Mouse (Mus musculus) midbrain, embryonic 12.5 days (tissue): Measurements from ENCODE around the gene Tpte. TPM values are rescaled to one million over a fixed set of nuclear protein-coding genes. Genes with fewer than 3 reads are reported as not detected.
"Not testable (repeated sequence)": the region's sequence is repeated elsewhere in the genome, so short reads cannot be mapped to it uniquely, and the experiment has no call there.

Experiments used
- ATAC-seq: fragments of 200-750 bp; cut with Nextera tagmentation; 2 replicates; pipeline ENCODE4 v1.8.0; 2017; ENCODE audit warnings: low read depth, moderate TSS enrichment, moderate library complexity; ENCODE audit not compliant: low FRiP score
- H3K27ac ChIP-seq: fragments of 300-500 bp; sonication (generic); replicated peaks from 2 replicates; pipeline ENCODE4 v1.5.1; 2016; ENCODE audit warnings: mild to moderate bottlenecking
- H3K27me3 ChIP-seq: fragments of 300-500 bp; sonication (generic); 2 replicates; pipeline ENCODE4 v1.6.1; 2016; ENCODE audit warnings: mild to moderate bottlenecking
- H3K36me3 ChIP-seq: fragments of 300-500 bp; sonication (generic); 2 replicates; pipeline ENCODE4 v1.6.1; 2016
- H3K4me1 ChIP-seq: fragments of 300-500 bp; sonication (generic); 2 replicates; pipeline ENCODE4 v1.6.1; 2016
- H3K4me2 ChIP-seq: fragments of 300-500 bp; sonication (generic); replicated peaks from 2 replicates; pipeline ENCODE4 v1.6.1; 2016; ENCODE audit warnings: mild to moderate bottlenecking, moderate library complexity
- H3K4me3 ChIP-seq: fragments of 300-500 bp; sonication (generic); 2 replicates; pipeline ENCODE4 v1.5.1; 2016; ENCODE audit warnings: mild to moderate bottlenecking
- H3K9ac ChIP-seq: fragments of 300-500 bp; sonication (generic); replicated peaks from 2 replicates; pipeline ENCODE4 v1.6.1; 2016; ENCODE audit warnings: mild to moderate bottlenecking, moderate library complexity
- H3K9me3 ChIP-seq: fragments of 300-500 bp; sonication (generic); 2 replicates; pipeline ENCODE4 v1.6.1; 2016; ENCODE audit warnings: mild to moderate bottlenecking
- WGBS: fragments of 180-500 bp; shearing (Covaris S2); methylation state at CpG from one replicate; pipeline ENCODE4 v1.1.7; 2016; 5-methylcytosine and 5-hydroxymethylcytosine counted together
- polyA plus RNA-seq: library from polyadenylated mRNA; unstranded; fragments of >200 nt; fragmentation: Nextera tagmentation; extraction: Ambion mirVana; gene quantifications from 2 replicates; pipeline ENCODE4 v1.2.1, GENCODE M21; 2016

Gene Tpte
- polyA plus RNA-seq, 1 experiment from 2014 or later = not detected

- Histone ChIP-seq H3K4me2 (no peak overlapping the region), H3K27me3 (no peaks in the 10 kb centered on the region), H3K4me3 (no peak overlapping the region), H3K9me3 (no peaks in the 10 kb centered on the region), H3K36me3 (no peaks in the 10 kb centered on the region), H3K27ac (no peak overlapping the region), H3K9ac (no peak overlapping the region), H3K4me1 (no peaks in the 10 kb centered on the region)
- no peak for ATAC-seq
- WGBS = 97% methylated on average over 3 of the region's 3 CpGs
These were observed 16.4 kb upstream of the Tpte start for GRCm38 (mm10) chr8:22266809-22267208.

- no peak overlapping the region for H3K27ac ChIP-seq
- no peak overlapping the region for H3K4me3 ChIP-seq
- no peak for ATAC-seq
- H3K4me1 ChIP-seq = no peaks in the 10 kb centered on the region
- no peak overlapping the region for H3K4me2 ChIP-seq
- no peak overlapping the region for H3K9ac ChIP-seq
- WGBS = 85% methylated on average over 3 of the region's 3 CpGs
- H3K9me3 ChIP-seq = no peaks in the 10 kb centered on the region
- H3K27me3 ChIP-seq = no peaks in the 10 kb centered on the region
- H3K36me3 ChIP-seq = no peaks in the 10 kb centered on the region
These were observed 10.1 kb upstream of the Tpte start for GRCm38 (mm10) chr8:22273142-22273541.

DNA sequence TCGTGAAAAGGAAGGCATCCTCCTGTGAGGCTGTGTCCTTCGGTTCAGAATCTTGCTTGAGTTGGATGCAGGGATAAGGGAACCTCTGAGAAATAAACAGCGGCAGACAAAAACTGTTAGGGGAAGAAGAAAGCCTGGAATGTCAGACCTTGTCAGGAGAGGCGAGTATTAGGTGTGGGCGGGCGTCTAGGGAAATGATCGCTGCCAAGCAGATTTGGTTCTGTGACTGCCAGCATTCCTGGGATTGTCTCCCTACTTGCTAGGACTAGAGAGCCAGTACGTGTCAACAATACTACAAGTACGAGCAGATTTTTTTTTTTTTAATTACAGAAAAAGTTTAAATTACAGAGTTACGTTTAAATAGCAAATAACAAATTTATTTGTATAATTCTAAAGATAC, 8.6 kb upstream of the Tpte start:
- no peak overlapping the region for H3K27ac ChIP-seq
- 78% methylated on average over 10 of the region's 10 CpGs for WGBS
- no peak overlapping the region for H3K4me2 ChIP-seq
- no peaks in the 10 kb centered on the region for H3K4me1 ChIP-seq
- no peaks in the 10 kb centered on the region for H3K9me3 ChIP-seq
- H3K27me3 ChIP-seq = no peaks in the 10 kb centered on the region
- ATAC-seq = no peak
- no peak overlapping the region for H3K9ac ChIP-seq
- H3K36me3 ChIP-seq = no peaks in the 10 kb centered on the region
- H3K4me3 ChIP-seq = no peak overlapping the region

GRCm38 (mm10) chr8:22302326-22302725, 19.1 kb downstream of the Tpte start:
- Histone ChIP-seq H3K27ac (no peak overlapping the region), H3K36me3 (no peaks in the 10 kb centered on the region), H3K4me1 (peaks cover 7% of the 10 kb centered on the region; the same call in 1 of the 2 replicates), H3K9me3 (no peaks in the 10 kb centered on the region), H3K4me2 (no peak overlapping the region), H3K9ac (no peak overlapping the region), H3K4me3 (no peak overlapping the region), H3K27me3 (no peaks in the 10 kb centered on the region)
- WGBS = 46% methylated on average over 2 of the region's 2 CpGs
- ATAC-seq = no peak

GRCm38 (mm10) chr8:22302896-22303306, 19.7 kb downstream of the Tpte start:
- Histone ChIP-seq H3K9me3 (no peaks in the 10 kb centered on the region), H3K36me3 (no peaks in the 10 kb centered on the region), H3K27me3 (no peaks in the 10 kb centered on the region), H3K4me1 (peaks cover 7% of the 10 kb centered on the region; the same call in 1 of the 2 replicates), H3K9ac (no peak overlapping the region), H3K4me2 (peak overlapping the region; percentile 41), H3K27ac (no peak overlapping the region; the same call in 1 of the 2 replicates), H3K4me3 (peak overlapping the region; percentile 9; the same call in 1 of the 2 replicates)
- 11% methylated on average over 7 of the region's 7 CpGs for WGBS
- peak; percentile 85 for ATAC-seq

GRCm38 (mm10) chr8:22304045-22304444, 20.8 kb downstream of the Tpte start:
- not testable (repeated sequence) for H3K9ac ChIP-seq, H3K4me2 ChIP-seq
- 92% methylated on average over 9 of the region's 9 CpGs for WGBS

GRCm38 (mm10) chr8:22306999-22307398, 23.8 kb downstream of the Tpte start:
- WGBS = 83% methylated on average over 10 of the region's 10 CpGs
- H3K9me3 ChIP-seq = no peaks in the 10 kb centered on the region
- no peak overlapping the region for H3K27ac ChIP-seq
- H3K4me2 ChIP-seq = no peak overlapping the region
- peaks cover 7% of the 10 kb centered on the region; the same call in 1 of the 2 replicates for H3K4me1 ChIP-seq
- no peak for ATAC-seq
- H3K27me3 ChIP-seq = no peaks in the 10 kb centered on the region
- H3K4me3 ChIP-seq = no peak overlapping the region
- H3K36me3 ChIP-seq = no peaks in the 10 kb centered on the region
- no peak overlapping the region for H3K9ac ChIP-seq

More at GRCm38 (mm10) chr8:22304045-22304444, 20.8 kb downstream of the Tpte start:
- H3K4me3 ChIP-seq, H3K9me3 ChIP-seq, ATAC-seq, H3K36me3 ChIP-seq, H3K4me1 ChIP-seq, H3K27me3 ChIP-seq, H3K27ac ChIP-seq: not testable (repeated sequence)

GRCm38 (mm10) chr8:22311446-22311845, 28.2 kb downstream of the Tpte start:
- no peak overlapping the region for H3K4me2 ChIP-seq
- no peak for ATAC-seq
- H3K4me1 ChIP-seq = no peaks in the 10 kb centered on the region
- H3K9ac ChIP-seq = no peak overlapping the region
- H3K27me3 ChIP-seq = no peaks in the 10 kb centered on the region
- no peak overlapping the region for H3K27ac ChIP-seq
- H3K36me3 ChIP-seq = no peaks in the 10 kb centered on the region
- no peaks in the 10 kb centered on the region for H3K9me3 ChIP-seq
- no peak overlapping the region for H3K4me3 ChIP-seq
- WGBS = 74% methylated on average over 9 of the region's 9 CpGs

DNA sequence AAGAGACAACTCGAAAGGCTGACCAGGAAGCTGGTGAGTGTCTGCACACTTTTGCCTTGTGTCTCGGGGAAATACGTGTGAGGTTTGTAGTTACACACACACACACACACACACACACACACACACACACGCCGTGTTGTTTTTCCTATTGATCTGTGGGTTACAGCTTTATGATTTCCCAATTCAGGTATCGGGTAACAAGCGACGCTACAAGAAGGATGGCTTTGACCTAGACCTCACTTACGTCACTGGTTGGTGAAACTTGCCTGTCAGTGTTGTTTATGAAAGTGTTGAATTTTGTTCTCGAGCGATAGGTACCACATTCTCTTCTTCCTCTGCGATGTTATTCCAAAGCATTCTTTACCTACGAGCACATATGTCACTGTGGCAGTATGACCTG, 52.2 kb downstream of the Tpte start:
- Histone ChIP-seq H3K9me3 (no peaks in the 10 kb centered on the region), H3K27ac (no peak overlapping the region), H3K4me2 (no peak overlapping the region), H3K27me3 (no peaks in the 10 kb centered on the region), H3K4me3 (no peak overlapping the region), H3K9ac (no peak overlapping the region), H3K4me1 (no peaks in the 10 kb centered on the region), H3K36me3 (no peaks in the 10 kb centered on the region)
- 90% methylated on average over 13 of the region's 13 CpGs for WGBS
- ATAC-seq = no peak

DNA sequence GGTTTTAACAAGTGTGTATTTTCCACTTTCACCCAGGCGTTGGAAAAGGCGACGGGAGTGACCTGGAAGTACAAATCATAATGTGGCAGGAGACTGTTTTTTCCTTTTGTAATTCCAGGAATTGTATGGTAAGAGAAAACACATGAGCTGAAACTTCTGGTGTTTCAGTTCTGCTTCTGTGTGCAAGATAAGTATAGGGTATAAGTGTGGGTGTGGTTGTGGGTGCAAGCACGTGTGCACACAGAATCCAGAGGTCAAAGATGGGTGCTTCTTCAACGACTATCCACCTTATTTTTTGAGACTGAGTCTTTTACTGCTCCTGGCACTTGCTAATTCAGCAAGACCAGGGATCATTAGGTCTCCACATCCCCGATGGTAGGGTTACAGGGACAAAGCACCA, 76.1 kb downstream of the Tpte start:
- Histone ChIP-seq H3K27ac (no peak overlapping the region), H3K4me2 (no peak overlapping the region), H3K4me3 (no peak overlapping the region), H3K9me3 (no peaks in the 10 kb centered on the region), H3K4me1 (no peaks in the 10 kb centered on the region), H3K9ac (no peak overlapping the region), H3K36me3 (no peaks in the 10 kb centered on the region), H3K27me3 (no peaks in the 10 kb centered on the region)
- ATAC-seq = no peak
- WGBS = 91% methylated on average over 6 of the region's 6 CpGs

- WGBS = 90% methylated on average over 6 of the region's 6 CpGs
- no peak for ATAC-seq
- Histone ChIP-seq H3K27ac (no peak overlapping the region), H3K4me1 (no peaks in the 10 kb centered on the region), H3K9ac (no peak overlapping the region), H3K4me2 (no peak overlapping the region), H3K4me3 (no peak overlapping the region), H3K9me3 (no peaks in the 10 kb centered on the region), H3K27me3 (no peaks in the 10 kb centered on the region), H3K36me3 (no peaks in the 10 kb centered on the region)
These were observed 76.6 kb downstream of the Tpte start for GRCm38 (mm10) chr8:22359882-22360281.

DNA sequence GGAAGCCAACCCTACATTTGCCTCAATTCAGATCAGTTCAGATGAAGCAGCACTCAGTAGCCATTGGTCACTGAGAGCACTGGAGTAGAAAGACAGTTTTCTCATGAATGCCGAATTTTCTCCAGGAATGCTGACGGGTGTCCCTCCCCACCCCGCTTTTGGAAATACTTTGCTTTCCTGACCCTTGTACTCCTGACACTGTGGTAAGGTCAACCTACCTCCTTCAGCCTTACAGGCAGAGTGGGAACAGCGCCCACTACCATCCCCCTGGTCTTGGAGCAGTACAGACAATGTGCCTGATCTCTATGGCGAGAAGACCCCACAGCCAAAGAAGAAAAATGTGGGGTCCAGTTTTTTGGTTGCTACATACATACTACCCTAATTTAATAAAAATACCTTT, 93.1 kb downstream of the Tpte start:
- WGBS = 85% methylated on average over 5 of the region's 5 CpGs
- ATAC-seq = no peak
- Histone ChIP-seq H3K9ac (no peak overlapping the region), H3K4me2 (no peak overlapping the region), H3K27me3 (no peaks in the 10 kb centered on the region), H3K4me1 (no peaks in the 10 kb centered on the region), H3K4me3 (no peak overlapping the region), H3K36me3 (peaks cover 2% of the 10 kb centered on the region), H3K9me3 (no peaks in the 10 kb centered on the region), H3K27ac (no peak overlapping the region)

- ATAC-seq = peak; percentile 73; the same call in 1 of the 2 replicates
- no peak overlapping the region for H3K4me3 ChIP-seq
- H3K4me2 ChIP-seq = no peak overlapping the region
- 41% methylated on average over 5 of the region's 5 CpGs for WGBS
- H3K9me3 ChIP-seq = no peaks in the 10 kb centered on the region
- no peaks in the 10 kb centered on the region for H3K4me1 ChIP-seq
- H3K36me3 ChIP-seq = peaks cover 8% of the 10 kb centered on the region
- no peak overlapping the region for H3K27ac ChIP-seq
- no peak overlapping the region for H3K9ac ChIP-seq
- no peaks in the 10 kb centered on the region for H3K27me3 ChIP-seq
These were observed 93.7 kb downstream of the Tpte start for GRCm38 (mm10) chr8:22376903-22377302.
